Mouse (Mus musculus): ENCODE data around the gene Olfr536.
"Not testable (repeated sequence)": the region's sequence is repeated elsewhere in the genome, so short reads cannot be mapped to it uniquely, and the experiment has no call there.

Gene Olfr536

DNA sequence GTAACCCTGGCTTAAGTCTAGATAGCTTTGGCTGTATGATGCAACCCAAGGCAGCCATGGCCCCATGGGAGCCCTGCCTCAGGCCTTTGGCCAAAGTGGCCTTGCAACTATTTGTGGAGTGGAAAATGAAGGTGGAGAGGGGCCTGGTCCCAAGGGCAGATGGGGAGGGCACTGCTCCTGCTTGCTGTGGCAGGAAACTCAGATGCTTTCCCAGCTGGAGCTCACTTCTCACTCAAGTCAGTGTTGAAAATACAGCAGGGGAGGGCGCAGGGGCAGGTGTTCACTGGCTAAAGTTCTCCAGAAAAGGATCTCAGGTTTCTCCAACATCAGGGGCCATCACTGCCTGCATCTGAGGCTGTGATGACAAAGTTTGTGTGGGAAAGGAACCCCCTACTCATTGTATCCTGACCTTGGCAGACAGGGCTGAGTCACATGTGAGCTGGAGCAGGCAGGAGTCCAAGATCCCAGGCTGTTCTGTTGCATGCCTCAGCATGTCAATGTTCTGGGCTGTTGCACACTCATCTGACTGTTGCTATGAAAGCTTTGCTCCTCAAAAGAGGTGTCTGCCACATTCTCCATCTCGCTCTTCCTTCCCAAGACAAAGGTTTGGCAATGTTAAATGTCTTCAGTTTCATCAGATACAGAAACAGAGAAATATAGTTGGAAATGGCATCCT is at the start of gene Olfr536:
Gene Olfr536 (minus strand): TSS at position 51 of the 676 bp plus-strand sequence.
- POLR2A ChIA-PET, CTCF ChIA-PET: not testable (repeated sequence)

GRCm38 (mm10) chr7:140539746-140540145 is 32.5 kb upstream of the Olfr536 start:
- POLR2A ChIA-PET = no interaction called here
- CTCF ChIA-PET = no interaction called here

- ChIA-PET CTCF (no interaction called here), POLR2A (no interaction called here)
These were observed 12.5 kb downstream of the Olfr536 start for GRCm38 (mm10) chr7:140494702-140495101.

- ChIA-PET CTCF (no interaction called here), POLR2A (no interaction called here)
These were observed 13.0 kb downstream of the Olfr536 start for GRCm38 (mm10) chr7:140494231-140494630.

- ChIA-PET POLR2A (no interaction called here), CTCF (no interaction called here)
These were observed 18.2 kb downstream of the Olfr536 start for GRCm38 (mm10) chr7:140488981-140489380.

- POLR2A ChIA-PET = no interaction called here
- CTCF ChIA-PET = no interaction called here
These were observed 23.3 kb downstream of the Olfr536 start, which contains the start of gene Olfr535 for GRCm38 (mm10) chr7:140483916-140484315. Olfr535 (plus strand) TSS chr7:140484216.

- POLR2A ChIA-PET = no interaction called here
- CTCF ChIA-PET = no interaction called here
These were observed 28.5 kb downstream of the Olfr536 start for GRCm38 (mm10) chr7:140478733-140479132.

- POLR2A ChIA-PET = no interaction called here
- CTCF ChIA-PET = no interaction called here
These were observed 29.3 kb downstream of the Olfr536 start for GRCm38 (mm10) chr7:140477886-140478285.

- POLR2A ChIA-PET, CTCF ChIA-PET: not testable (repeated sequence)
These were observed 44.1 kb downstream of the Olfr536 start, which contains the start of gene Olfr533 for GRCm38 (mm10) chr7:140463070-140463469. Olfr533 (plus strand) TSS chr7:140463370.
